Mouse (Mus musculus) testis, postnatal 10 days (tissue): ENCODE data around the gene Bmp10.
"Not testable (repeated sequence)": the region's sequence is repeated elsewhere in the genome, so short reads cannot be mapped to it uniquely, and the experiment has no call there.

Experiments used
- DNase-seq: peaks from one replicate; pipeline ENCODE4 v3.0.0; 2021; ENCODE audit warnings: low spot score

The Bmp10 gene

DNA sequence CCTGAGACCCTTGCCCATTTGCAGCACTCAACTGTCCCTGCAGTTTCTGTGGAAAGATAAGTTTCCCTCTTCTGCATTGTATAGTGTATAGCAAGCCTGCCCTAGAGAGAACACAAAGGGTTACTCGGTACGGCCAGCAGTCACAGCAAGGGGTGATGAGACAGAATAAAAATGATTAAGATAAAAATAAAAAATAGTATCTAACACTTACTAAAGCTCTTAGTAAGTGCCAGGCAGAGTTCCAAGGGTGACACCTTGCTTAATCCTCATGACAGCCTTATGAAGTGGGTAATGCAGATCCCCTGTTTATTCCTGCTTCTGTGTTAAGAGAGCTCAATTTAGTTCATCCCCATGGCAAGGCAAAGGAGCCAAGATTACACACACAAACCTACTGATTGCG is 20.7 kb downstream of the Bmp10 start:
- no peak for DNase-seq

DNA sequence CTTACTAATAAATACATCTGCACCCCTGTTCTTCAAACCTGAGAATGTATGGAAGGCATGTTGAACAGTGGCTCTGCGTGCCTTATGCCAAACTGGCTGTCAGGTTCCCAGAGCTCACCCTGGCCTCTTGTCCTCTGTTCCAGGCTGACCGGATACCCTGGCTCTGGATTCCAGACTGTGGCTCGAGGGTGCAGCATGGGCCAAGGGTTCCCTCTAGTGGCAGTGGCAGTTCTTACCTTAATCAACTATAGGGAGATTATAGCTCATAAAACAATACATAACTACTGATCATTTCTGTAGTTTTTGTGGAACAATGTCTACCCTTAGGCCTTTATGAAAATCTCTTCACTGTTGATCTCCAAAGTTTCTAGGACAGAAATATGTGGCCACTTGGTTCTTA is 22.2 kb downstream of the Bmp10 start:
- no peak for DNase-seq

DNA sequence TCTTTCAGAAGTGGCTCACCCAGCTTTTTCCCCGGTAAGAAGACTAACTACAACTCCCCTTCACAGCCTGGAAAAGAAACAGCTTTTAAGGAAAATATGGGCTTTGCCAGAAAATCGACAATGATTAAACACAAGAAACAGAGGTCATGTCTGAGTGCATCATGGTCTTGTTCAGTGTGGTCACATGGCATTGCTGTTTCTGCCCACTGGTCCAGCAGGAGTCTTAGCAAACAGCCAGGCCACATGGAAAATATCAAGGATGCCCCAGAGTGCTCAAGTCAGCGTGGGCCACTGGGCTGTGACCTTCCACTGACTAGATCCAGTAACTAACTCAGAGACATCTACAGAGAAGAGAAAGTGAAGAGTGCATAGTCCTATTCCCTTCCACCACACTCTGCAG is 23.0 kb downstream of the Bmp10 start:
- no peak for DNase-seq

DNA sequence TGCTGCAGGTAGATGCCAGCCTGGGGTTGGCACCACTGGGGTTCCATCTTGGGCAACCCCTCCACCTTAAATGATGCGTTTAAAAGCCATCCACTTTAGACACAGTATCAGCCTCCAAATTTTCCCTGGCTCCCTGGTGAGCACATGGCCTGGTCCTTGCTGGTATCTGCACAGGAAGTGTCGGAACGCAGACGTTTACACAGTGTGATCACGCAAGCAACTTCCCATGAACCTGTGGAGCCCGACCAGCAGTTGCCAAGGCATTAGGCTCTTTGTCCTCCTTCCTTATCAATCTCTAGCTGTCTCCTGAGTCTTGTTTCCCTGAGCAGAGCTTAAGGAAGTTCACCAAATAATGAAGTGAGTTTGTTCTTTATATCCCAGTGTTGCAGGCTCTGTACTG is 26.7 kb downstream of the Bmp10 start:
- DNase-seq: no peak

DNA sequence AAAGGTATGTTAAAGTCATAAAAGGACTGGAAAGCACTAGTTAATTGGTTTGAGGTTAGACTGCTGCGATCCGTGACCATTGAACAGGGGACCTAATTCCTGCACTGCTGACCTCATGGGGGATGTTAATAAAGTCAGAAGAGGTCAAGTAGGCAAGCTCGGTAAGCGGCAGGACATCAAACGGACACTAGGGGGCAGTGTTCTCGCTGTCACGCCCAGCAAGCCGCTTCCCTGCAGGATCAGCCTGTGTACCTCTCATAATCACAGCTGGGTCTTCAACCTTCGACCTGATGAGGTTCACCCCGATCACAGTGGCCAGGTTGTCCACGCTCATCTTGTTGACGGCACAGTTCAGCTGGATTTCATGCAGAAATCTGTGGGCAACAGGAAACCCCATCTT is 37.4 kb downstream of the Bmp10 start:
- DNase-seq: peak; percentile 81

DNA sequence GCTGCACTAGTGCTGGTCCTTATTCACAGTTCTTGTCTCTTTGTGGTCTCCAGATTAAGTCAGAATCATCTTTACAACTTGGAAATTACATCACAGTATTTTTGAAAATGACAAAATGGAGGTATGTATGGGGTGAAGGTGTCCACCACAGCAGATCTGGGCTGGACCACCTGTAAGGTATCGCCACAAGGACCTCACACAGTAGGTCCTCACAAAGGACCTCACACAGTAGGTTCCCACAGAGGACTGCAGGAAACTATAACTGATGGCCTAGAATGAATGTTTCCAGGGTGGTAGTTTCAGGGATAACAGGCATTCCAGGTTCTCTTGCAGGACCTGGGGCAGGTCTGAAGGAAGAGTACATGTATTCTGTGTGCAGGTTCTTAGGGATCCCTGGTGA is 38.6 kb downstream of the Bmp10 start:
- DNase-seq: no peak

DNA sequence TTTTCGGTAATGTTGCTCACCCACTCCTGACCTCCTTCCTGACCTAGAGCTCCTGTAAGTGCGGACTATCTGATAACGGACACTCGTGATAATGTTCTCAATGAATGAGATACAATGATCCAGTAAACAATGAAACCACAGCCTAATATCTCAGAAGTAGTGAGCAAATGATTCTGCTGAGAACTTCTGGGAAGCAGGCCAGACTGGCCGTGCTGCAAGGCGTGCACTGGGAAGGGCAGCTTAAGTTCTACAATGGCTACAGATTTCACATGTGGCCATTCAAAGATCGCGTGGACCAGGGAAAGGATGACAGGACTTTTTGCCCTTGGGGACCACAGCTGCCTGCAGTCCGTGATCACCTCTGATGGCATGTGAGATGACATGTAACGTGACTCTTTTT is 39.6 kb downstream of the Bmp10 start:
- DNase-seq: peak; percentile 49

DNA sequence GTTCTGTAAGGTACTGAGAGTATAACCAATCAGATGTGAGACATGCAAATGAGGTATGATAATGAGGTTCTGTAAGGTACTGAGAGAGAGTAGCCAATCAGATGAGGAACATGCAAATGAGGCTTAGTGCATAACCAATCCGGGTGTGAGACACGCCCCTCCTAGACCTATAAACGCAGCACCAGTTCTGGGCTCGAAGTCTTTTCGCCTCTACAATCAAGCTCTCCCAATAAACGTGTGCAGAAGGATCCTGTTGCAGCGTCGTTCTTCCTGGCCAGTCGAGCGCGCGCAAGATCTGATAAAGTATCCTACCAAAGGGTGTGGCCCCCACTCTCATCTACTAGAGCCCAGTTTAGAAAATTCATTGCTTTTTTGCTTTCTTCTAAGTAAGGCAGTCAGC is 41.3 kb downstream of the Bmp10 start:
- DNase-seq: not testable (repeated sequence)

DNA sequence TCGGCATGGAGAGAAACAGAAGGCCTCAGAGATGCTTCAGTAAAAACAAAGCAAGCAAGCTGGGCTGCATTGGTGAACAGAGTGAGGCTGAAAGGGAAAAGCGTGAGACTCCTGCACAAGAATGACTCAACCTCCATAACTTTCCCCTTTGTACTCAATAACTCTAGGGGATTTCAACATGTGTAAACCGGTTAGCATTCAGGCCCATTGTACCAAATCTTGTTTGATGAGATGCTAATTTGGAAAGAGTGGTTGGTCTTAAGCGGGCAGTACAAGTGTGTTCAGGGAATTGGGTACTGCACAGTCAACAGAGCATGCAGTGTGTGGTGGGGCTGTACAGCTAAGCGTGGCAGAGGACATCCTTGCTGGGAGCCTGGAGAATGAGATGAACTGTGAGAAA is 46.4 kb downstream of the Bmp10 start:
- DNase-seq: no peak

DNA sequence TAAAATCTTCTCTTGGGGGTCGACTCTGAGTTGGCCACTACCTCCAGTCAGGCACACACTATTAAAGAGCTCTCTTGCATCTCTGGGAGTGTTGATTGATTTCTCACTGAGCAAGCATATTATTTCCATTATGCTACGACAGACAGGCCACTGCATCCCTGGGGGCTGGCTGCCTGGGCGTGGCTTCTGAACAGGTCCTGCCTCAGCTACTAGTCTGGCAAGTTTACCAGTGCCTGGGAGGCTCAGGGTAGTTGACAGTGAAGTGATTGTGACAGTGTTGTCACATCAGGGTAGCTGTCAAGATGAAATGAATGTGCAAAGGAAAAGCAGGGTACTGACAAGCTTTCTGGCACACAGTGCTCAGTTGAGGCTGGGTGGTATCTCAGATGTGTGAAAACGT is 50.1 kb downstream of the Bmp10 start:
- DNase-seq: no peak

DNA sequence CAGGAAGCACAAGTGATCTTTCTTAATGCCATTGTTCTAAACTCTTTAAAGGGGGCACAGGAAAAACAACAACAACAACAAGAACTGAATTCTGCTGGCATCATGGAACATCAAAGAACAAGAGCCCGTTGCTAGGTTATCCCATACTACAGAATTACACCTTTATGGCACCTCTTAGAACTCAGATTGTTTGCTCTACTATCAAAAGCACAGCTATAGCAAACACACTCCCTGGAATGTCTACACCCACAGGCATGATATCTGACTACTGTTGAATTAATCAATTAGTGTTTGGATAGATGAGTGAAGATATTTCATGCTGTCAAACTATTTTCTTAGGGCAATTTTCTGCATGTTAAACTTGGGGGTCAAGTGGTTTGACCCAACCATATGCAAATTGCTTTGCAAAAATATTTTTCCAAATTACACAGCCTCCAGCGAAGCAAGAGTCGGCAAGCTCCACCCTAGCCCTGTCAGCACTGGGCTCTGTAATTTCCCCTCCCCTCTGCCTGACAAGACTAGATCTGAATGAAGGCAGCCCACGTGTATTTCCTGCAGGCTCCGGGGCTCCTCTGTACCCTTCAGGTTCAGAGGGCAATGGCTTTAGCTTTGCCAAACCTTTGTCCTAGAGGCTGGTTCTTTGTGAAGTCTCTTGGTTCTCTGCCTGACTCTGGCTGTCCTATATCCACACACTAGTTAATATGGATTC is 50.7 kb downstream of the Bmp10 start:
- no peak for DNase-seq

DNA sequence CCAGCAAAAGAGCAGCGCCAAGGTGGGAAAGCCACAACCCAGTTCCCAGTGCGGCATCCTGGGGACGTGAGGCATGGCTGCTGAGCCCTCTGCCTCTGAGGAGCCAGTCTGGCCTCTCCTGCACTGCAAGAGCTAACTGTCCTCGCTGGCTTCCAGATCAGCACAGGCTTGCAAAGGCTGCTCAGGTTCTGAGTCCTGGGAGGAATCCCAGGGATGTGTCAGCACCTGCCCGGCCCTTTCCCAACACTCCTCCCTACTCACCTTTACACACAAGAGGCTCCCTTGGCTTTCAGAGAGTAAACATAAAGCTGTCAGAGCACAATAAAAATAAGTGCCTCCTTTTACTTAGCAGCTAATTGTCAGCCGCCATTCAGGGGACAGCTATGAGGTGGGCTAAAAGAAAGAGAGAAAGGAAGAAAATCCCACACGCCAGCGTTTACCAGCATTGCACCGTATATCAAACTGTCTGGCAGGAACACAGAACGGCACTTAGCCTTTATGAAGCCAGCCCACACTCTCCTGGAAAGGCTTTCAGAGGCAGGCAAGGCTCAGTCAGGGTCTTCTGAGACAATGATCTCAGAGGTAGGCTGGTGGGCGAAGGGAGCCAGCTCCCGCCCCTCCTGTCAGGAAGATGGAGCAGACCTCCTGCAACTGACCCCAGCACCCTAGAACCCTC is 54.6 kb downstream of the Bmp10 start:
- DNase-seq: no peak

DNA sequence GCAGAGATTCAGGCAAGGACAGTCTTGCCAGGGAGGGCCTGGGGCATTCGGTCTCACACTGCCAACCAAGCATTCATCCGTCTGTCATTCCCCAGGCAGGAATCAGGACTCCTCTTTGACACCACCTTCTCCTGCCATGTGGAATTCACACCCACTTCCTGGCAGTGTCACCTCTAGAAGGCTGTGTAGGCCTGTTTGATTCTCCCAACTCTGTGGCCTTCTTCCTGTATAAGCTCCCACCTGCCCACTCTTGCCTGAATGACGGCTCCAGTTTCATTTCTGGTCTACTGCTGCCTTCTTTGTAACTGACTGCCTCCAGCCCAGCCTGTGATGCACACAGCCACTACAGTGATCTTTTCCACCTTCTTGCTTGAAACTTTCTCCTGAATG is 55.1 kb downstream of the Bmp10 start:
- DNase-seq: no peak

DNA sequence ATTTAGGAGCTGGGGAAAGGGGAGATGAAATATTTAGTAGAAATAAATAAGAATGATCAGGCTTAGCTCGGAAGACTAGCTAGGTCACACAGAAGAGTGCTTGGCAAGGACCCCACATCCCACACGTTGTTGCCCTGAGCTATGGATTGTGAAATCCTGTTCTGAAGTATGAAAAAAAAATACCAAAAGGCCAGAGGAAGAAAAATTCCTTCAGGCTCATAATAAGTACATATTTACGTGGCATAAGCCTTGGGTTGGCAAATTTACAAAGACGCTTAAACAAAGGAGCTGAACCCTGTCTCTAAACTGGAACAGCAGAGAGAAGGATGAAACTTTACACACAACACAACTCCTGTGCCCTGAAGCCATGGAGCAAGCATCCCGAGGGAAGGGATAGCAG is 56.0 kb downstream of the Bmp10 start:
- no peak for DNase-seq
